Mouse (Mus musculus): ENCODE data around the gene Dclk2.

DNA sequence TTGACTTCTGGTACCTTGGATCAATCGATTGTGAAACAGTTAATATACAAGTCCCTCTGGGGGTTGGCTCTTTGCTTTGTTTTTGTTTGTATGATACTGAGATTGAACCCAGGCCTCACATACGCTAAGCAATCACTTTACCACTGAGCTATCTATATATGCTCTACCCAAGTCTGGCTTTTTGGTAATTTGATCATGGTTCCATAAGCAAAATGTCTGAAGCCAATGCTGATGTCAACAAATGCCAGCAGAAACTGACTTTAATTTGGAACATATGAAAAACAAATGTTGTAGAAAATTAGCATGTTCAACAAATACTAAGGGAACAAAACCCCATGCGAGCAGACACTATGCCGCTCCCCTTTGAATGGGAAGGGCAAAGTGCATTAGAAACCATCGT, 44.7 kb downstream of the Dclk2 start:
- no peak for TF ChIP-seq POLR2A (IDR thresholded peaks at IDR 0.05; ENCODE audit: low read depth, low read length)
- no peak for TF ChIP-seq CTCF (IDR thresholded peaks at IDR 0.05; ENCODE audit: borderline replicate concordance, insufficient read depth, low read length)
